Mouse (Mus musculus) embryonic facial prominence, embryonic 11.5 days (tissue): Measurements from ENCODE around the gene Sds. TPM values are rescaled to one million over a fixed set of nuclear protein-coding genes. Genes with fewer than 3 reads are reported as not detected.

Source experiments
- ATAC-seq: fragments of 200-750 bp; cut with Nextera tagmentation; replicated peaks from 2 replicates; pipeline ENCODE4 v1.8.0; 2017; ENCODE audit warnings: low read depth; ENCODE audit not compliant: insufficient number of reproducible peaks, low FRiP score, low TSS enrichment
- DNase-seq: peaks from one replicate; pipeline ENCODE4 v3.0.0-alpha.2; 2015; ENCODE audit warnings: low spot score
- H3K27ac ChIP-seq: fragments of 300-500 bp; sonication (generic); replicated peaks from 2 replicates; pipeline ENCODE4 v1.5.1; 2014; ENCODE audit warnings: mild to moderate bottlenecking, low read depth, low read length, control low read depth
- H3K27me3 ChIP-seq: fragments of 300-500 bp; sonication (generic); 2 replicates; pipeline ENCODE4 v1.6.1; 2014; ENCODE audit warnings: mild to moderate bottlenecking, low read length, moderate library complexity, mixed read lengths; ENCODE audit not compliant: control insufficient read depth, insufficient read depth
- H3K36me3 ChIP-seq: fragments of 300-500 bp; sonication (generic); replicated peaks from 2 replicates; pipeline ENCODE4 v1.6.1; 2014; ENCODE audit warnings: low read depth, mild to moderate bottlenecking, low read length, moderate library complexity, mixed read lengths; ENCODE audit not compliant: control insufficient read depth, insufficient read depth
- H3K4me1 ChIP-seq: fragments of 300-500 bp; sonication (generic); 2 replicates; pipeline ENCODE4 v1.6.1; 2014; ENCODE audit warnings: low read length, mixed read lengths; ENCODE audit not compliant: control insufficient read depth, insufficient read depth
- H3K4me2 ChIP-seq: fragments of 300-500 bp; sonication (generic); 2 replicates; pipeline ENCODE4 v1.6.1; 2014; ENCODE audit warnings: low read depth, mild to moderate bottlenecking, control low read depth, low read length, moderate library complexity
- H3K4me3 ChIP-seq: fragments of 300-500 bp; sonication (generic); 2 replicates; pipeline ENCODE4 v1.5.1; 2014; ENCODE audit warnings: low read depth, low read length, control low read depth
- H3K9ac ChIP-seq: fragments of 300-500 bp; sonication (generic); replicated peaks from 2 replicates; pipeline ENCODE4 v1.6.1; 2014; ENCODE audit warnings: mild to moderate bottlenecking, control low read depth, low read length
- H3K9me3 ChIP-seq: fragments of 300-500 bp; sonication (generic); replicated peaks from 2 replicates; pipeline ENCODE4 v1.6.1; 2016; ENCODE audit warnings: mild to moderate bottlenecking, low read length, inconsistent platforms, mixed read lengths; ENCODE audit not compliant: control insufficient read depth
- WGBS: fragments of 180-500 bp; shearing (Covaris S2); extraction: QIAGEN DNeasy Blood & Tissue Kit; methylation state at CpG from one replicate; pipeline ENCODE4 v1.1.7; 2014; 5-methylcytosine and 5-hydroxymethylcytosine counted together
- polyA plus RNA-seq: library from polyadenylated mRNA; unstranded; fragments of >200 nt; fragmentation: Nextera tagmentation; extraction: Ambion mirVana; gene quantifications from 2 replicates; pipeline ENCODE4 v1.2.1, GENCODE M21; 2014

Sds gene
- polyA plus RNA-seq, 1 experiment from 2014 or later = not detected

DNA sequence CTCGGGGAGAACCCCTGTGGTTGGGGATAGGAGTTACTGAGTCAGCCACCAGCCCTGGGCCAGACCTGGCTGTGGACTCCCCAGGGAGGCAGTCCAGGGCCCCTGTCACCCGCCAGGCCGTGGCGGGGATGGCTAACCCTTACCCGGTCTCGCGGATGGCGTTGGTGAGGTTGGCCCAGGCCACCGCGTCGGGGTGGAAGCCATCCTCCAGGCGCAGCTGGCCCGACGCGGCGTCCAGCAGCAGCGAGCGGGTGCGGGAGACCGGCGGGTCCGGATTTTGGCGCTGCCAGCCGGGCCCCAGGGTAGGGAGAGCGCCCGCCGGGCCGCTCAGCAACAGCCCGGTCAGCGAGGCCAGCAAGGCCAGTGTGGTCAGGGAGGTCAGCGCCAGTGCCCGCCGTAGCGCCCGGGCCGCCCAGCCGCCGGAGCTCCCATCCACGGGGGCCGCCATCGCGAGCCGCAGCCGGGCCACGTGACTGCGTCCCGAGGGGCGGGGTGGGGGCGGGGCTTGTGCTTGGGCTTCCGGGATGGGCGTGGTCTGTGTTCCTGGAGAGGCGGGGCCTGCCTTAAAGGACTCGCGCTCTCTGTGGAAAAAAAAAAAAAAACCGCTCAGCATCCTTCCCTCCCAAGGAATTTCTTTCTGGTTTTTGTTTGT is 26.9 kb downstream of the Sds start, which contains the start of gene Plbd2:
Gene Plbd2, minus strand, starts transcription at position 482 of the 652 bp plus-strand sequence.
- H3K36me3 ChIP-seq = no peaks in the 10 kb centered on the region; the same call in 1 of the 2 replicates
- under 1% methylated on average over 39 of the region's 55 CpGs for WGBS
- DNase-seq (peak; percentile 94), ATAC-seq (peak; percentile 73)
- H3K9ac ChIP-seq = peak within 1 kb of the TSS; percentile 84
- H3K27me3 ChIP-seq = no peaks in the 10 kb centered on the region
- H3K4me1 ChIP-seq = no peaks in the 10 kb centered on the region; the same call in 1 of the 2 replicates
- peak within 1 kb of the TSS; percentile 91 for H3K4me2 ChIP-seq
- H3K27ac ChIP-seq = no peak within 1 kb of the TSS
- peak within 1 kb of the TSS; percentile 88 for H3K4me3 ChIP-seq
- no peaks in the 10 kb centered on the region for H3K9me3 ChIP-seq

DNA sequence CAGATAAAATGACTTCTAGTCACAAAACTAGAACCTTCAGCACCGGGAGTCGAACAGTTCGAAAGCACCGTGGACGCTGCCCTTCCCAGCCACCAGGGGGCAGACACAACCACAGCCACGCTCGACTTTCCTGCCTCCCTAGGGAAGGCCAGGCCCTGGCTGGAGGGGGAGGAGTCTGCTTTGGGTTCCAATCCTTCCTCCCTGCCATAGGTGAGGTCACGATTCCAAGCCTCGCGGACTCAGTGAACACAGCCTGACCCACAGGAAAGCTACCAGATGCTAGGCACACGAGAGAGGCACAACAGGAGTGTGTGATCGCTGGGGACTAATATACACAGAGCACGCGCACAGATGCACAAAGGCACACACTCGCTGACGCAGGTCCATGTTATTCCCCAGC is 29.0 kb downstream of the Sds start:
- no peak overlapping the region; the same call in 1 of the 2 replicates for H3K4me2 ChIP-seq
- no peak overlapping the region for H3K9ac ChIP-seq
- no peaks in the 10 kb centered on the region for H3K36me3 ChIP-seq
- H3K27ac ChIP-seq = no peak overlapping the region
- 21% methylated on average over 16 of the region's 16 CpGs for WGBS
- no peaks in the 10 kb centered on the region for H3K9me3 ChIP-seq
- no peaks in the 10 kb centered on the region for H3K27me3 ChIP-seq
- DNase-seq (peak; percentile 82), ATAC-seq (no peak)
- H3K4me3 ChIP-seq = no peak overlapping the region
- no peaks in the 10 kb centered on the region; the same call in 1 of the 2 replicates for H3K4me1 ChIP-seq

DNA sequence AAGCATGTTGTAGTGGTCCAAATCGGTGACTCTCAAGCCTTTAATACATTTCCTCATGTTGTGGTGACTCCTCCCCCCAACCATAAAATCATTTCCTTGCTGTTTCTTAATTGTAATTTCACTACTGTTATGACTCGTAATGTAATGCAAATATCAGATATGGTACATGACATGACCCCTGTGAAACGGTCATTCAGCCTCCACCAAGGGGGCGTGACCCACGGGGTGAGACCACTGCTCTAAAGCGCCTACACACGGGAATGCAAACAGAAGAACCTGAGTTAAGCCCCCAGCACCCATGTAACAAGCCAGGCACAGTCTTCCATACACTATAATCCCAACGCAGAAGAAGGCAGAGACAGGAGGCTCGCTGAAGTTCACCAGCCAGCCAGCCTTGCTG is 29.5 kb downstream of the Sds start:
- H3K4me3 ChIP-seq = no peak overlapping the region
- H3K4me1 ChIP-seq = no peaks in the 10 kb centered on the region; the same call in 1 of the 2 replicates
- ATAC-seq (no peak), DNase-seq (no peak)
- no peak overlapping the region for H3K27ac ChIP-seq
- H3K9me3 ChIP-seq = no peaks in the 10 kb centered on the region
- WGBS = 66% methylated on average over 9 of the region's 9 CpGs
- H3K9ac ChIP-seq = no peak overlapping the region
- H3K4me2 ChIP-seq = no peak overlapping the region; the same call in 1 of the 2 replicates
- no peaks in the 10 kb centered on the region for H3K27me3 ChIP-seq
- no peaks in the 10 kb centered on the region for H3K36me3 ChIP-seq

DNA sequence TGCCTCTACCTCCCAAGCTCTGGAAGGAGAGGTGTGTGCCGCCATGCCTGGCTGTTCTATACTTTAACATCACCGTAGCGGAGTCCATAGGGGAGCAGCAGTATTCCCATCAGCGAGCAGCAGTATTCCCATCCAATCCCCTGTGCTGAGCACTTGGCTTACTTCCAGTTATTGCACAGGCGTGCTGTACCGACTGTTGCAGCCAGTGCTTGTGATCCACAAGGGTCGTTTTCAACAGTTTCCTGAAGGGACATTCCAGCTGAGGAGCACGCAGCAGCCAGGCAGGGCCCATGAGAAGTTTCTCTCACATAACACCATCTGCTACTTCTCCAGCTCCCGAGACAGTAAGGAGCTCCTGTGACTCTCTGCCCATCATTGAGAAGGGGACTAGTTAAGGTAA is 30.2 kb downstream of the Sds start:
- no peak overlapping the region for H3K9ac ChIP-seq
- no peak for ATAC-seq
- no peak overlapping the region for H3K4me3 ChIP-seq
- WGBS = 71% methylated on average over 9 of the region's 9 CpGs
- H3K36me3 ChIP-seq = no peaks in the 10 kb centered on the region
- H3K4me1 ChIP-seq = no peaks in the 10 kb centered on the region; the same call in 1 of the 2 replicates
- H3K4me2 ChIP-seq = no peak overlapping the region
- no peak for DNase-seq
- H3K9me3 ChIP-seq = no peaks in the 10 kb centered on the region
- H3K27me3 ChIP-seq = no peaks in the 10 kb centered on the region
- H3K27ac ChIP-seq = no peak overlapping the region

DNA sequence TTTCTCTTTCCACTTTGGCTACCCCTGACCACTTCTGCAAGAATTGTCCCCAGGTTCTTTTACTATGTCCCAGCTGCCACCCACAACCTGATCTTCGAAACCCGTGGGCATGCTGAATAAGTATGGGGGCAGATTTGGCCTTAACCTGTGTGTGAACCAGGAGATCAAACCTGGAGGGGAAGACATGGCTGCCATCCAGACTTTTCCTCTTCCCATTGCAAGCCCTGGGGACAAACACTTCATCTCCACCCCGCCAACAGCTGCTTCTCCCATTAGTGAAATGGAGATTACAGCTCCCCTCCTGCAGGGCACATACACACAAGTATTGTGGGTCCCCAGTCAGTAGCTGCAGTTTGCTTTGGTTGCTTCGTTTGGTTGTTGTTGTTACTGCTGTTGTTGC is 31.0 kb downstream of the Sds start:
- H3K9me3 ChIP-seq = no peaks in the 10 kb centered on the region
- no peak overlapping the region for H3K9ac ChIP-seq
- no peaks in the 10 kb centered on the region for H3K36me3 ChIP-seq
- H3K4me3 ChIP-seq = no peak overlapping the region
- no peak overlapping the region for H3K4me2 ChIP-seq
- no peaks in the 10 kb centered on the region for H3K27me3 ChIP-seq
- H3K4me1 ChIP-seq = no peaks in the 10 kb centered on the region; the same call in 1 of the 2 replicates
- WGBS = 50% methylated on average over 4 of the region's 4 CpGs
- no peak overlapping the region for H3K27ac ChIP-seq
- ATAC-seq = no peak
- DNase-seq = no peak

- H3K9me3 ChIP-seq = no peaks in the 10 kb centered on the region
- H3K27ac ChIP-seq = no peak within 1 kb of the TSS
- H3K27me3 ChIP-seq = no peaks in the 10 kb centered on the region
- no peaks in the 10 kb centered on the region for H3K36me3 ChIP-seq
- ATAC-seq = peak; percentile 73
- peak within 1 kb of the TSS; percentile 43 for H3K4me3 ChIP-seq
- WGBS = under 1% methylated on average over 36 of the region's 36 CpGs
- no peaks in the 10 kb centered on the region; the same call in 1 of the 2 replicates for H3K4me1 ChIP-seq
- peak; percentile 96 for DNase-seq
- H3K4me2 ChIP-seq = peak within 1 kb of the TSS; percentile 61
- H3K9ac ChIP-seq = peak within 1 kb of the TSS; percentile 44
These were observed 34.8 kb downstream of the Sds start, which contains the start of gene Slc8b1 for GRCm38 (mm10) chr5:120510982-120511642. TSS of gene Slc8b1 (plus strand) at chr5:120511168.

DNA sequence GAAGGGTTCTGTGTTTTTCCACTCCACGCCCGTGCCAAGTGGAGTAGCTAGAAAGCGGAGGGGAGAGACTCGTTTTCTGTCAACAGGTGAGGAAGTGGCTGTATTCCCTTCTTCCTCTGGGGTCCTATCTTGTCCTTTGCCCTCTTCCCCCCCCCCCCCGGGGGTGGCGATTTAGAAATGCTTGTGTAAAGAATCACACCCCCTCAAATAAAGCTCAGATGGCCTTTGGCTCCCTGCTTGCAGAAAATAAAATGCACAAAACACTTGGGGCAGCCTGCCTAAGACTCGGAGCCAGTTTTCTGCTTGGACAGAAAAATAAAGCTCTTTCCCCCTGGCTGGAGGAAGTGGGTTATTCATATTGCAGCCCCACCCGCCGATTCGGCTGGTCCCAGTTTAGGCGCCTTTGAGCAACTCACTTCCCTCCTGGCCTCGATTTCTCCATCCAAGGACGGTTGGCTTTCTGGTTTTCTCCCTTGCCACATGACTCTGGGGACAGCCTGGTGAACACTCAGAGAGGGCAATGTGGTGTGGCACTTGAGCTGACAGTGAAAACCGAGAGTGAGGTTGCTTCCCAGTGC is 35.4 kb downstream of the Sds start:
- Histone ChIP-seq H3K27me3 (no peaks in the 10 kb centered on the region), H3K27ac (no peak overlapping the region), H3K4me1 (no peaks in the 10 kb centered on the region; the same call in 1 of the 2 replicates), H3K9me3 (no peaks in the 10 kb centered on the region), H3K4me3 (peak overlapping the region; percentile 43), H3K36me3 (no peaks in the 10 kb centered on the region), H3K9ac (no peak overlapping the region), H3K4me2 (peak overlapping the region; percentile 61)
- no peak for ATAC-seq
- no peak for DNase-seq
- whole genome bisulfite sequencing = 38% methylated on average over 14 of the region's 14 CpGs
